Mouse (Mus musculus) lung, adult 2 months (tissue): ENCODE results near the gene Cars. TPM values are rescaled to one million over a fixed set of nuclear protein-coding genes. Genes with fewer than 3 reads are reported as not detected.
"Not testable (repeated sequence)": the region's sequence is repeated elsewhere in the genome, so short reads cannot be mapped to it uniquely, and the experiment has no call there.

Experiments
- DNase-seq: peaks from one replicate; pipeline ENCODE4 v3.0.0; 2022
- H3K4me1 ChIP-seq: fragments of 200-500 bp; 2 replicates; pipeline ENCODE4 v1.6.1; 2011; ENCODE audit warnings: low read length; ENCODE audit not compliant: control insufficient read depth, insufficient read depth
- H3K4me3 ChIP-seq: fragments of 200-500 bp; replicated peaks from 2 replicates; pipeline ENCODE3; 2011; ENCODE audit warnings: low read depth, mild to moderate bottlenecking, control low read depth, low read length; ENCODE audit errors: extremely low read depth
- CTCF ChIP-seq: fragments of 200-500 bp; IDR thresholded peaks from 2 replicates; pipeline ENCODE4 v1.5.1; 2011; ENCODE audit warnings: mild to moderate bottlenecking, low read length, control low read depth; ENCODE audit not compliant: insufficient read depth
- POLR2A ChIP-seq: fragments of 200-500 bp; IDR thresholded peaks from 2 replicates; pipeline ENCODE4 v1.6.1; 2011; ENCODE audit warnings: low read depth, mild to moderate bottlenecking, control low read depth, low read length, borderline replicate concordance; ENCODE audit errors: extremely low read depth
- WGBS: fragments of 180-500 bp; shearing (Covaris S2); methylation state at CpG from one replicate; pipeline ENCODE4 v1.1.7; 2018; 5-methylcytosine and 5-hydroxymethylcytosine counted together
- polyA plus RNA-seq: library from polyadenylated mRNA; depleted of rRNA; stranded (reverse); fragments of >200 nt; gene quantifications from 2 replicates; pipeline ENCODE4 v1.2.3, GENCODE M21; 2012

Cars gene
- polyA plus RNA-seq, 1 experiment = 17.1 TPM

DNA sequence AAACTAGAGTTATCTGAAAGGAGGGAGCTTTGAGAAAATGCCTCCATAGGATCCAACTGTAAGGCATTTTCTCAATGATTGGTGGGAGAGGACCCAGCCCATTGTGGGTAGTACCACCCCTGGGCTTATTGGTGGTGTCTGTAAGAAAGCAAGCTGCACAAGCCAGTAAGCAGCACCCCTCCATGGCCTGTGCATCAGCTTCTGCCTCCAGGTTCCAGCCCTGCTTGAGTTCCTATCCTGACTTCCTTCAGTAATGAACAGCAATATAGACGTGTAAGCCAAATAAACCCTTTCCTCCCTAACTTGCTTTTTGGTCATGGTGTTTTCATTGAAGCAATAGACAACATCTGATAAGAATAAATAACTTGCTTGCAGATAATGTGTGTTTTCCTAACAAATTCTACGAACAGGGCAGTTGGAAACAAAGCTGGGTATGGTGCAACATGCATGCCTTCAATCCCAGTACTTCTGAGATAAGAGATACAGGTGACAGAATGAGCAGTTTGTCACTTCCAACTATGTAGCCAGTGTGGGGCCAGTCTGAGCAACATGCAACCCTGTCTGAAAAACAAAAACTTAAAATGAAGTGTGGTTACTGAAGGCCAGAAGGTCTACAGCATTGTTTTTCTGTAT, 50.2 kb downstream of the Cars start:
- TF ChIP-seq POLR2A (no peak), CTCF (no peak)
- Histone ChIP-seq H3K4me3 (no peak overlapping the region), H3K4me1 (peaks cover 7% of the 10 kb centered on the region)
- DNase-seq = no peak
- 27% methylated on average over 2 of the region's 2 CpGs for WGBS

DNA sequence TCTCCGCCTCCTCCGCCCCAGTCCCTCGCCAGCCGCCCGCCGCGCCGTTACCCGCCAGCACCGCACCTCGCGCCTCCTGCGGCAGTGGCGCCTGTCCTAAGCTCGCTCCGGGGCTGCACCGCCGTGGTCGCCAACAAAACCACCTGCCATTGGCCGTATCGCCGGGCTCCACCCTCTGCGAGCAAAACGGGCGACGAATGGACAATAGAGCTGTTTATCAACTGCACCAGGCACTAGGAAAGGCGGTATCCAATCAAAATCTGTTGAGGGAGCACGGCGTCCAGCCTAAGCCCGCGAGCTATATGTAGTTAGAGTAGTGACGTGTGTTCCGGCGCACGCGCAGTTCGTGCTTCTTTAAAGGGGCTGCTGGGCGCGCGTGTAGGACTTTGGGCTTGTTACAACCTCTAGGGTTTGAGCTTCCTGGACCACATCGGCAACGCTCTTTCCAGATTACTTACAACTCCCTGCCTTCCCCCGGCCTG, 50.9 kb downstream of the Cars start, which contains the start of gene Nap1l4:
TSS of gene Nap1l4 (minus strand) at position 131 of the 482 bp plus-strand sequence.
- H3K4me3 ChIP-seq = peak within 1 kb of the TSS; percentile 77
- peaks cover 7% of the 10 kb centered on the region for H3K4me1 ChIP-seq
- TF ChIP-seq POLR2A = peak; percentile 77
- no peak for TF ChIP-seq CTCF
- under 1% methylated on average over 43 of the region's 43 CpGs for WGBS
- DNase-seq = peak; percentile 100

DNA sequence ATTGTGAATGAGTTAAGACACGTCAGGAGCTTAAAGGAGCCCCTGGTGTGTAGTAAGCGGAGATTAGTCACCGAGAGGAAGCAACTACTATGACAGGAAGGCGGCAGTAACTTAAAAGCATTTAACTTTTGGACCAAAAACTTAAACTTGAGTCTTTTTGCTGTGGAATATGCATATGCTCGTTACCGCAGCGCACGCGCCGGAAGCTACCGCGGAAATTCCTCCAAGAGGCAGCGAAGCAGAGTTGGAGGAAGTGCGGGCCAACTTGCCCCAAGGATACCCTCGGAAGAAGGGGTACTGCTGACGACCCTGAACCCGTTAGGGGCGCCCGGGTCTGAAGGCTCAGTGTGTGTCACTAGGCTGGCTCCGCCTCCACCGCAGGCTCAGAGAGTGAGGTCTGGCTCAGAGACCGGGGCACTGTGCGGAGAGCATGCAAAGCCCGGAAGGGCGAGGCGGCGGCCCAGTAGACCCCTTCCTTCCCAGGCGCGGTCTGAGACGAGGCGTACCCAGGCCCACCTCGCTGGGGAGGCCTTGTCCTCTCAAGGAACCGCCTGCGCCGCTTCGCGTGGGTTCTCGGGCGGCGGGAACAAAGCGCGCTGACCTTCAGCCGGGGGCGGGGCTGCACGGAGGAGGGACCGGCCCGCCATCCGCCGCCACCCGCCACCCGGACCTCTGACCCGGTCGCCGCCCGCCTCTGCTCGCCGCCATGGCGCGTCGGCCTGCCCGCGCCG, 51.5 kb downstream of the Cars start:
- peak overlapping the region; percentile 77 for H3K4me3 ChIP-seq
- peaks cover 9% of the 10 kb centered on the region for H3K4me1 ChIP-seq
- TF ChIP-seq CTCF = no peak
- no peak for TF ChIP-seq POLR2A
- under 1% methylated on average over 63 of the region's 63 CpGs for WGBS
- DNase-seq = no peak

DNA sequence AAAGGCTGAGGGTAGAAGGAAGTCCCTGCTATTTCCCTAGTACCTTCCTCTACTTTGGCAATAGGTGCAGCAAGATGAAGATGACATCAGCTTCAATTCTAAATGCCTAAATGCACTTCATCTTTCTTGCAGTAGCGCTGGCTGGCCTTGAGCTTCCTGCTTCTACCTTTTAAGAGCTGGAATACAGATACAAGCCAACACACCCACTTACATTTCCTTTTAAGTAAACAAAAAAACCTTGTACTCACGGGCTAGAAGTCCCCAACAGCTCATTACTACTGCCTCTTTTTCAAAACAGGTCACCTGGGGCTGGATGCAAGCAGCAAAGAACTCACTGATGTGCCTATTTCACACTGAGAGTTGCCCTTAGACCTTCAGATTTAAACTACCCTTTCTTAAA, 53.3 kb downstream of the Cars start:
- no peak for DNase-seq
- no peak overlapping the region for H3K4me3 ChIP-seq
- H3K4me1 ChIP-seq = peaks cover 15% of the 10 kb centered on the region
- WGBS = 20% methylated on average over 2 of the region's 2 CpGs
- TF ChIP-seq POLR2A = no peak
- no peak for TF ChIP-seq CTCF

DNA sequence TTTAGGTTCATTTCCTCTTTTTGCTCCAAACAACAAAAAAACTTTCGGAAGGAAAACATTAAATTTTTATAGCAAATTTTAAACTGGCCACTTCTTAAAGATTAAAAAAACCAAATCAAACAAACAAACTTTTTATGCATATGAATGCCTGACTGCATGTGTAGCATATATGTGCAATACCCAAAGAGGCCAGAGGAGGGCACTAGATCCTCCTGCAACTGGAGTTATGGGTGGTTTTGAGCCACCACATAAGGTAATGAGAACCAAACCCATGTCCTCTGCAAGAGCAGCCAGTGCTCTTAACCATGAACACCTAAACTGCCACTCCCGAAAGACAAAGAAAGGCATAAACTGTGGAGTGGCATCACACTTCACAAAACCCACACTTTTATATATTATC, 55.5 kb downstream of the Cars start:
- DNase-seq = peak; percentile 31
- WGBS = 91% methylated on average over 2 of the region's 2 CpGs
- Histone ChIP-seq H3K4me3 (no peak overlapping the region), H3K4me1 (peaks cover 15% of the 10 kb centered on the region)
- TF ChIP-seq POLR2A = no peak
- TF ChIP-seq CTCF = no peak; the same call in 1 of the 2 replicates

DNA sequence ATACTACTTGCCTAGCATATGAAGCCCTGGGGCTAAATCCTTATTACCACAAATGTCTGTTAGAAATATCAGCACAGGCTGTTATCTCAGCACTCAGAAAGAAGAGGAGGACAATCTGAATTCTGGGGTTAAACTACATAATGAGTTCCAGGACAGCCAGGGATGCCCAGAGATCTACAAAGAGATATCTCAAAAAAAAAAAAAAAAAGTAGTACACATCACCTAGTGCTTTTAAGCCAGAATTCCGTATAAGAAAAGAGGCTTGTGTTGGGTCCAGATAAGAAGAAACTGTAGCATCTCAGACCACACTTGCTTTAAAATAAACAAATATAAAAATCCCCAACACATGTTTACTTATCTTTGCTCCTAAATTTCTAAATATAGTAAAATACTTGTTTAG, 61.2 kb downstream of the Cars start:
- peaks cover 9% of the 10 kb centered on the region; the same call in 1 of the 2 replicates for H3K4me1 ChIP-seq
- no peak overlapping the region for H3K4me3 ChIP-seq
- no peak for DNase-seq
- no peak for TF ChIP-seq CTCF
- no peak for TF ChIP-seq POLR2A
- 48% methylated on average over 1 of the region's 1 CpGs for WGBS

DNA sequence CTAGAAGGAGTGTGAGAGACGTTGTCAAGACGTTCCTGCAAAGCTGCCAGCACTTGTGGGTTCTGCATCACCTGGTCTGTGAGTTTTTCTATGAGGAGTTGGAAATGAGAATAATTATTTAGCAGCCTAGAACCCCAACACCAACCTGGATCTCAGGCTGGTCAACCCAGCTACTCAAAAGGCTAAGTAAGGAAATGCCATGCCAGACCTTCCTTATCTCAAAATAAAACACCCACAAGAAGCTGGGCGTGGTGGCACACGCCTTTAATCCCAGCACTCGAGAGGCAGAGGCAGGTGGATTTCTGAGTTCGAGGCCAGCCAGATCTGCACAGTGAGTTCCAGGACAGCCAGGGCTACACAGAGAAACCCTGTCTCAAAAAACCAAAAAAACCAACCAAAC, 61.7 kb downstream of the Cars start:
- H3K4me3 ChIP-seq, DNase-seq, H3K4me1 ChIP-seq: not testable (repeated sequence)
- WGBS = 62% methylated on average over 6 of the region's 6 CpGs

DNA sequence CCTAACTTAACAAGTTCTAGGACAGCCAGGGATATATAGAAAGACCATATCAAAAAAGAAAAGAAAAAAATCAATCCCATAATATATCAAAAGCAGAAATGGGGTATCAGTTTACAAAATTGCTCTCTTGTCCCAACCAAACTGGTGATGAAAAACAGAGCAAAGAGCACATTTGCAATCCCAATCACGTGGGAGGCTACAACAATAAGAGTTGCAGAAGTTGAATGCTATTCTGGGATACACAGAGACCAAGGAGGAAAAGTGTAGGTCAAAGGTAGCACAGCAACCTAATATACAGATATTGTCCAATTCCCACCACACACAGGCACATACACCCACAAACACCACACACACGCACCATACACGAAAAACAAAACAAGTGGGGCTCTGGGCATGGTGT, 63.6 kb downstream of the Cars start:
- DNase-seq = no peak
- Histone ChIP-seq H3K4me3 (no peak overlapping the region), H3K4me1 (no peaks in the 10 kb centered on the region; the same call in 1 of the 2 replicates)
- WGBS = 89% methylated on average over 3 of the region's 3 CpGs
- no peak for TF ChIP-seq POLR2A
- TF ChIP-seq CTCF = no peak

DNA sequence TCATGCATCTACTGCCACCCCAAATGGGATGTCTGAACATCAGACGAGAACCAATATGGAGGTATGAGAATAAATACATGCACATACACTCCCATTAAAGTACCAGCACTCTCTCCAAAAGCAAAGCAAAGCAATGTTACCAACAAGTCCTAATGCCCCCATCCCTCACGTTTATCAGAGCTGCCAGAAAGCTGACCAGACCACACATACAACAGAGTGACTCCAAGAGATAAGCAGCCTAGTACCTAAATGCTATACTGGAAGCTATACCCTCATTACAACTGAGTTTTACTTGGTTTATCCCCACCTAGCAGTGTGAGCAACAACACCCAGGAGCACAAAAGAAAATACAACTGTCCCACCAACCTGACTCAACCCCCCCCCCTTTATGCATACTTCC, 66.6 kb downstream of the Cars start:
- TF ChIP-seq CTCF (no peak), POLR2A (no peak)
- Histone ChIP-seq H3K4me3 (no peak overlapping the region), H3K4me1 (no peaks in the 10 kb centered on the region; the same call in 1 of the 2 replicates)
- DNase-seq = no peak
- WGBS = 70% methylated on average over 2 of the region's 2 CpGs

DNA sequence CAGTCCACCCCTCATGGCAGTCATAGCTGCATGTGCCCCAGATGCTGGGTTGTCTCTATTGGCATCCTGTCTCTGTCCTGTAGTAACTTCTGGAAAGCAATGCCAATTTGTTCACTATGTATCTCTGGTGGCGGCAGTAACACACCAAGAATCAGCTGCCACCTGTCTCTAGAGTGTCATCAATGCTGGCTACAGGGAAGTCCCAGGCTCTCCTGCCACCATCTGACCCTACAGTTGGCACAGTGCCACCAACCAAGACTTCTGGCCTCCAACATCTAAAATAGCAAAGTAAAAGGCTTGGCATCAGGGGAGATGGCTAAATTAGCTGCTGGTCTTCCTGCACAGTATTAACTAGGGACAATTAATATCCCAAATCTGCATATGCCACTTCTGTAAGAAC, 67.5 kb downstream of the Cars start:
- no peak for DNase-seq
- 86% methylated on average over 1 of the region's 1 CpGs for WGBS
- Histone ChIP-seq H3K4me1 (no peaks in the 10 kb centered on the region), H3K4me3 (no peak overlapping the region)
- TF ChIP-seq POLR2A = no peak
